Mouse (Mus musculus): ENCODE data around the gene Sbf1. TPM values are rescaled to one million over a fixed set of nuclear protein-coding genes. Genes with fewer than 3 reads are reported as not detected.

Gene Sbf1
- polyA plus RNA-seq, 1 experiment from 2014 or later = 97.2 TPM

Small RNAs within 50 kb of the gene (microRNA-seq; reads per million reads assigned to microRNA genes)
- not detected for gene Mir6959

Other genes starting within 250 kb of the Sbf1 start
- 36.2 and 39.8 TPM in 2 replicates for gene Trabd, start 240.2 kb downstream of the Sbf1 start, polyA plus RNA-seq (2015; fragmentation: Nextera tagmentation; extraction: Ambion mirVana)
- 22.2 and 24.2 TPM in 2 replicates for gene Selenoo, start 226.2 kb downstream of the Sbf1 start, polyA plus RNA-seq (2015; fragmentation: Nextera tagmentation; extraction: Ambion mirVana)
- gene Tubgcp6, start 192.2 kb downstream of the Sbf1 start, polyA plus RNA-seq (2015; fragmentation: Nextera tagmentation; extraction: Ambion mirVana) = 16.8 and 22.1 TPM in 2 replicates
- 39.5 and 46.0 TPM in 2 replicates for gene Hdac10, start 186.6 kb downstream of the Sbf1 start, polyA plus RNA-seq (2015; fragmentation: Nextera tagmentation; extraction: Ambion mirVana)
- gene Mapk12, start 174.6 kb downstream of the Sbf1 start, polyA plus RNA-seq (2015; fragmentation: Nextera tagmentation; extraction: Ambion mirVana) = 4.1 and 5.7 TPM in 2 replicates
- 39.1 and 46.8 TPM in 2 replicates for gene Mapk11, start 165.7 kb downstream of the Sbf1 start, polyA plus RNA-seq (2015; fragmentation: Nextera tagmentation; extraction: Ambion mirVana)
- gene Plxnb2, start 134.5 kb downstream of the Sbf1 start, polyA plus RNA-seq (2015; fragmentation: Nextera tagmentation; extraction: Ambion mirVana) = 112 and 126 TPM in 2 replicates
- 60.7 and 83.2 TPM in 2 replicates for gene Dennd6b, start 118.8 kb downstream of the Sbf1 start, polyA plus RNA-seq (2015; fragmentation: Nextera tagmentation; extraction: Ambion mirVana)
- 77.8 and 90.8 TPM in 2 replicates for gene Ppp6r2, start 103.8 kb downstream of the Sbf1 start, polyA plus RNA-seq (2015; fragmentation: Nextera tagmentation; extraction: Ambion mirVana)
- gene Adm2, start 7.4 kb upstream of the Sbf1 start, polyA plus RNA-seq (2015; fragmentation: Nextera tagmentation; extraction: Ambion mirVana) = not detected in 2 replicates
- not detected in 2 replicates for gene Miox, start 19.1 kb upstream of the Sbf1 start, polyA plus RNA-seq (2015; fragmentation: Nextera tagmentation; extraction: Ambion mirVana)
- 29.5 and 32.3 TPM in 2 replicates for gene Lmf2, start 40.3 kb upstream of the Sbf1 start, polyA plus RNA-seq (2015; fragmentation: Nextera tagmentation; extraction: Ambion mirVana)
- 138 and 140 TPM in 2 replicates for gene Ncaph2, start 40.4 kb upstream of the Sbf1 start, polyA plus RNA-seq (2015; fragmentation: Nextera tagmentation; extraction: Ambion mirVana)
- gene Sco2, start 58.5 kb upstream of the Sbf1 start, polyA plus RNA-seq (2015; fragmentation: Nextera tagmentation; extraction: Ambion mirVana) = 10.1 and 14.1 TPM in 2 replicates
- gene Tymp, start 61.7 kb upstream of the Sbf1 start, polyA plus RNA-seq (2015; fragmentation: Nextera tagmentation; extraction: Ambion mirVana) = 1.7 and 2.6 TPM in 2 replicates
- 1.9 and 3.3 TPM in 2 replicates for gene Odf3b, start 64.0 kb upstream of the Sbf1 start, polyA plus RNA-seq (2015; fragmentation: Nextera tagmentation; extraction: Ambion mirVana)
- gene Klhdc7b, start 69.6 kb upstream of the Sbf1 start, polyA plus RNA-seq (2015; fragmentation: Nextera tagmentation; extraction: Ambion mirVana) = not detected in 2 replicates
- gene Syce3, start 95.2 kb upstream of the Sbf1 start, polyA plus RNA-seq (2015; fragmentation: Nextera tagmentation; extraction: Ambion mirVana) = not detected in 2 replicates
- 1.2 and 1.8 TPM in 2 replicates for gene Cpt1b, start 110.6 kb upstream of the Sbf1 start, polyA plus RNA-seq (2015; fragmentation: Nextera tagmentation; extraction: Ambion mirVana)
- gene C730034F03Rik, start 114.3 kb upstream of the Sbf1 start, polyA plus RNA-seq (2015; fragmentation: Nextera tagmentation; extraction: Ambion mirVana) = 5.2 and 7.0 TPM in 2 replicates
- not detected in 2 replicates for gene Gm44502, start 114.4 kb upstream of the Sbf1 start, polyA plus RNA-seq (2015; fragmentation: Nextera tagmentation; extraction: Ambion mirVana)
- 77.7 and 79.3 TPM in 2 replicates for gene Chkb, start 114.6 kb upstream of the Sbf1 start, polyA plus RNA-seq (2015; fragmentation: Nextera tagmentation; extraction: Ambion mirVana)
- 74.5 and 81.9 TPM in 2 replicates for gene Mapk8ip2, start 138.6 kb upstream of the Sbf1 start, polyA plus RNA-seq (2015; fragmentation: Nextera tagmentation; extraction: Ambion mirVana)
- gene Arsa, start 162.1 kb upstream of the Sbf1 start, polyA plus RNA-seq (2015; fragmentation: Nextera tagmentation; extraction: Ambion mirVana) = 23.9 and 27.9 TPM in 2 replicates
- gene Shank3, start 184.3 kb upstream of the Sbf1 start, polyA plus RNA-seq (2015; fragmentation: Nextera tagmentation; extraction: Ambion mirVana) = 9.3 and 14.1 TPM in 2 replicates

Data from forebrain, embryonic 16.5 days (tissue).